Mouse (Mus musculus) heart, embryonic 14.5 days (tissue): Measurements from ENCODE around the gene BC030499. TPM values are rescaled to one million over a fixed set of nuclear protein-coding genes. Genes with fewer than 3 reads are reported as not detected.

ENCODE experiments used
- ATAC-seq: fragments of 200-750 bp; cut with Nextera tagmentation; 2 replicates; pipeline ENCODE4 v1.8.0; 2017; ENCODE audit warnings: low read depth, moderate TSS enrichment; ENCODE audit not compliant: insufficient number of reproducible peaks, insufficient read depth, low FRiP score
- H3K27ac ChIP-seq, 2 experiments: fragments of 200-500 bp in 1 of 2; fragments of 300-500 bp in 1 of 2; sonication (generic) in 1 of 2; replicated peaks in 1 of 2; 2 replicates each; pipeline ENCODE4 v1.5.1; 2012 to 2014; ENCODE audit warnings: low read depth in 2 of 2, low read length in 2 of 2, control low read depth in 1 of 2, mild to moderate bottlenecking in 1 of 2, mixed read lengths in 1 of 2; ENCODE audit not compliant: control insufficient read depth in 1 of 2, insufficient read depth in 1 of 2
- H3K27me3 ChIP-seq: fragments of 300-500 bp; sonication (generic); 2 replicates; pipeline ENCODE4 v1.6.1; 2014; ENCODE audit warnings: mild to moderate bottlenecking, low read length, control low read depth; ENCODE audit not compliant: control insufficient read depth, insufficient read depth
- H3K36me3 ChIP-seq: fragments of 300-500 bp; sonication (generic); 2 replicates; pipeline ENCODE4 v1.6.1; 2014; ENCODE audit warnings: mild to moderate bottlenecking, control low read depth, low read length, mixed read lengths; ENCODE audit not compliant: control insufficient read depth, insufficient read depth
- H3K4me1 ChIP-seq, 2 experiments: fragments of 200-500 bp in 1 of 2; fragments of 300-500 bp in 1 of 2; sonication (generic) in 1 of 2; 2 replicates each; pipeline ENCODE4 v1.6.1; 2012 to 2014; ENCODE audit warnings: low read length in 2 of 2, control low read depth in 1 of 2, mixed read lengths in 1 of 2; ENCODE audit not compliant: control insufficient read depth in 2 of 2, insufficient read depth in 2 of 2
- H3K4me2 ChIP-seq: fragments of 300-500 bp; sonication (generic); 2 replicates; pipeline ENCODE4 v1.6.1; 2014; ENCODE audit warnings: mild to moderate bottlenecking, low read length
- H3K4me3 ChIP-seq, 2 experiments: fragments of 200-500 bp in 1 of 2; fragments of 300-500 bp in 1 of 2; sonication (generic) in 1 of 2; 2 replicates each; pipeline ENCODE4 v1.5.1; 2012 to 2014; ENCODE audit warnings: low read length in 2 of 2, mild to moderate bottlenecking in 2 of 2, control low read depth in 1 of 2, low read depth in 1 of 2, moderate library complexity in 1 of 2; ENCODE audit not compliant: control insufficient read depth in 1 of 2, insufficient read depth in 1 of 2
- H3K9ac ChIP-seq: fragments of 300-500 bp; sonication (generic); 2 replicates; pipeline ENCODE4 v1.6.1; 2014; ENCODE audit warnings: mild to moderate bottlenecking, low read length
- H3K9me3 ChIP-seq: fragments of 300-500 bp; sonication (generic); 2 replicates; pipeline ENCODE4 v1.6.1; 2016; ENCODE audit warnings: low read length, control low read depth; ENCODE audit not compliant: control insufficient read depth
- WGBS: fragments of 180-500 bp; shearing (Covaris S2); extraction: QIAGEN DNeasy Blood & Tissue Kit; methylation state at CpG from one replicate; pipeline ENCODE4 v1.1.7; 2014; 5-methylcytosine and 5-hydroxymethylcytosine counted together
- polyA plus RNA-seq: library from polyadenylated mRNA; unstranded; fragments of >200 nt; fragmentation: Nextera tagmentation; extraction: Ambion mirVana; gene quantifications from 2 replicates; pipeline ENCODE4 v1.2.1, GENCODE M21; 2014

Gene BC030499
- polyA plus RNA-seq, 1 experiment from 2014 or later, result 0.70 TPM

DNA sequence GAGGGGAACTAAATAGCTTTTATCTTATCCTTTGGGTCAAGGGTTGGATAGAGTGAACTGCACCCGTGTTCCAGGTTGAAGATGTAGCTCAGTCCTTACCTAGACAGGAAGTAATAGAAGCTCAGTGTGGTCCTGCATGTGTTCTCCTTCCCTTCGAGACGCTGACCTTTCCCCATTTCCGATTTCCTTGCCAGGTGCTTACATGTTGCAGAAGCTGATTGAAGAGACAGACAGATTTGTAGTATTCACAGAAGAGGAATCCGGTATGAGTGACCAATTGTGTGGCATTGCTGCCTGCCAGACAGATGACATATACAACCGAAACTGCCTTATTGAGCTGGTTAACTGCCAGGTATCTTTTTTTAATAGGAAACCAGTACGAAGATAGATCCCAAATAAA is 11.8 kb upstream of the BC030499 start:
- H3K9ac ChIP-seq, result no peak overlapping the region
- no peak overlapping the region for H3K4me2 ChIP-seq
- H3K9me3 ChIP-seq, result no peaks in the 10 kb centered on the region
- no peaks in the 10 kb centered on the region for H3K4me1 ChIP-seq
- no peak overlapping the region for H3K4me3 ChIP-seq
- H3K27me3 ChIP-seq, result no peaks in the 10 kb centered on the region
- H3K27ac ChIP-seq, result no peak overlapping the region
- WGBS, result 69% methylated on average over 7 of the region's 7 CpGs
- peaks cover 100% of the 10 kb centered on the region for H3K36me3 ChIP-seq
- no peak for ATAC-seq

- Histone ChIP-seq H3K9ac (no peak overlapping the region), H3K9me3 (no peaks in the 10 kb centered on the region), H3K36me3 (peaks cover 100% of the 10 kb centered on the region), H3K4me2 (no peak overlapping the region), H3K4me3 (no peak overlapping the region), H3K27ac (no peak overlapping the region), H3K4me1 (no peaks in the 10 kb centered on the region), H3K27me3 (no peaks in the 10 kb centered on the region)
- no peak for ATAC-seq
- 90% methylated on average over 4 of the region's 4 CpGs for WGBS
Measured at GRCm38 (mm10) chr11:78279586-78279985, 11.1 kb upstream of the BC030499 start.

- no peak for ATAC-seq
- Histone ChIP-seq H3K9me3 (no peaks in the 10 kb centered on the region), H3K27ac (no peak overlapping the region), H3K4me1 (no peaks in the 10 kb centered on the region), H3K4me3 (no peak overlapping the region), H3K4me2 (no peak overlapping the region), H3K27me3 (no peaks in the 10 kb centered on the region), H3K9ac (no peak overlapping the region), H3K36me3 (peaks cover 82% of the 10 kb centered on the region)
- 90% methylated on average over 7 of the region's 7 CpGs for WGBS
Measured at GRCm38 (mm10) chr11:78289146-78289763, 1.4 kb upstream of the BC030499 start.

DNA sequence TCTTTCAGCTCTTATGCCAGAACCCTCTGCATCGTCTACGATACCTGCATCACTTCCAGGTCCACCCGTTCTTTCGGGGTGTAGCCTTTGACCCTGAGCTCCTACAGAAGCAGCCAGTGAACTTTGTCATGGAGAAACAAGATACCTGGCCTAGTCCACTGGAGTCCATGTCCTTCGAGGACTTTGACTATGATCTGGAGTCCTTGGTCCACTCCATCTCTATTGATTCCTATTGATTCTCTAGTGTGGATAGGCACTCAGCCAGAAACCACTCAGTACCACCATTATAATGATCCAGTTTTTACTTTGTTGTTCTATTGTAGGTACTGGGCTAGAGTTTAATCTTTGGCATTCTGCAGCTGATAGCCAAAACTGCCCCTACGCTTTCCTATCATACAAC is 3.9 kb downstream of the BC030499 start:
- Histone ChIP-seq H3K4me2 (no peak overlapping the region), H3K4me3 (no peak overlapping the region), H3K9me3 (no peaks in the 10 kb centered on the region), H3K27me3 (no peaks in the 10 kb centered on the region), H3K27ac (no peak overlapping the region), H3K36me3 (peaks cover 29% of the 10 kb centered on the region), H3K4me1 (no peaks in the 10 kb centered on the region), H3K9ac (no peak overlapping the region)
- no peak for ATAC-seq
- WGBS, result 93% methylated on average over 6 of the region's 6 CpGs

DNA sequence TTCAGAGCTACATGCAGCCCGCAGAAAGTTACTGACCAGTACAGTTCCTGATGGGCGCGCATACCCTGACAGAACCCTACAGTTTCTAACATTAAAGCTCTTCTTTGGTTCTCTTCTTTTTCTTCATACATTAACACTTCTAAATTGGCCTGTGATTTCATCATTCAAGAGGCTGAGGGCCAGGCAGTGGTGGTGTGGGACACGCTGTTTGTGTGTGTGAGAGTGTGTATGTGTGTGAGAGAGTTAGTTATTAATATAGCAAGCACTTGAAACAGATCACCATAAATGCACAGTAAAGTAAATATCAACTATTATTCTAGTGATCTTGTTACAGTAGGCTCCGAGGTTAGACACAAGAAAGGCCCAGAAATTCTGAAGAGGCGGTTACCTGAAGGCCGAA is 10.3 kb downstream of the BC030499 start:
- H3K4me3 ChIP-seq, result peak overlapping the region; percentile 76 to 81
- H3K4me2 ChIP-seq, result peak overlapping the region; percentile 89
- peaks cover 0 to 9% of the 10 kb centered on the region in 2 experiments; a peak in 1 of 4 replicates for H3K4me1 ChIP-seq
- H3K9ac ChIP-seq, result peak overlapping the region; percentile 80
- 65% methylated on average over 7 of the region's 7 CpGs for WGBS
- no peaks in the 10 kb centered on the region for H3K9me3 ChIP-seq
- peak overlapping the region; percentile 43 to 77; a peak in 2 of 4 replicates for H3K27ac ChIP-seq
- ATAC-seq, result no peak
- no peaks in the 10 kb centered on the region for H3K27me3 ChIP-seq
- peaks cover 27% of the 10 kb centered on the region for H3K36me3 ChIP-seq

GRCm38 (mm10) chr11:78301357-78302084 is 10.9 kb downstream of the BC030499 start, which contains the start of gene Spag5:
TSS of gene Spag5 (plus strand) at chr11:78301529.
- no peaks in the 10 kb centered on the region for H3K27me3 ChIP-seq
- ATAC-seq, result peak; percentile 96
- peak within 1 kb of the TSS; percentile 50 to 77; a peak in 3 of 4 replicates for H3K27ac ChIP-seq
- peak within 1 kb of the TSS; percentile 80 for H3K9ac ChIP-seq
- H3K36me3 ChIP-seq, result peaks cover 33% of the 10 kb centered on the region
- WGBS, result under 1% methylated on average over 49 of the region's 49 CpGs
- H3K9me3 ChIP-seq, result no peaks in the 10 kb centered on the region
- H3K4me1 ChIP-seq, result peaks cover 0 to 10% of the 10 kb centered on the region in 2 experiments; a peak in 1 of 4 replicates
- peak within 1 kb of the TSS; percentile 89 for H3K4me2 ChIP-seq
- peak within 1 kb of the TSS; percentile 76 to 81 for H3K4me3 ChIP-seq

GRCm38 (mm10) chr11:78305272-78305671 is 14.6 kb downstream of the BC030499 start:
- Histone ChIP-seq H3K27ac (no peak overlapping the region), H3K4me1 (peaks cover 0 to 13% of the 10 kb centered on the region in 2 experiments; a peak in 1 of 4 replicates), H3K9ac (no peak overlapping the region), H3K4me2 (no peak overlapping the region), H3K27me3 (no peaks in the 10 kb centered on the region), H3K9me3 (no peaks in the 10 kb centered on the region), H3K36me3 (peaks cover 62% of the 10 kb centered on the region), H3K4me3 (no peak overlapping the region)
- 87% methylated on average over 4 of the region's 4 CpGs for WGBS
- no peak for ATAC-seq
